Mouse (Mus musculus): ENCODE measurements around the gene Aco1. TPM values are rescaled to one million over a fixed set of nuclear protein-coding genes. Genes with fewer than 3 reads are reported as not detected.

The Aco1 gene
- polyA plus RNA-seq, 1 experiment from 2014 or later = 41.1 TPM

DNA sequence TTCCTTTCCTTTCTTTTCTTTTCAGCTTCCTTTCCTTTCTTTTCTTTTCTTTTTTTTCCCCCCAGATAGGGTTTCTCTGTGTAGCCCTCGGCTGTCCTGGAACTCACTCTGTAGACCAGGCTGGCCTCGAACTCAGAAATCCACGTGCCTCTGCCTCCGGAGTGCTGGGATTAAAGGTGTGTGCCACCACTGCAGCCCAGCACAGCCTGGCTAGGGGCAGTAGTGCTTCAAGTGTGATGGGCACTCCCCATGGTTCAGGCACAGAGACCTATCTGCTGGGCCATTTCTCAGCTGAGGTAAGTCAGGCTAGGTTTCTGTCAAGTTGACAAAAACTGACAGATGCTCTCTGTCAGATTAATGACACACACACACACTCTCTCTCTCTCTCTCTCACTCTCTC, 100.1 kb downstream of the Aco1 start:
- WGBS (ENCODE audit: insufficient replicate concordance) = 87% methylated on average over 4 of the region's 4 CpGs

GRCm38 (mm10) chr4:40244035-40244434, 101.2 kb downstream of the Aco1 start:
- H3K9me3 ChIP-seq (ENCODE audit: low read length) = no peaks in the 10 kb centered on the region
- H3K4me1 ChIP-seq (ENCODE audit: insufficient read depth) = no peaks in the 10 kb centered on the region
- no peak overlapping the region for H3K27ac ChIP-seq (ENCODE audit: low read depth)
- no peak for ATAC-seq
- H3K36me3 ChIP-seq (replicated peaks; ENCODE audit: insufficient read depth, low read length) = no peaks in the 10 kb centered on the region
- TF ChIP-seq EP300 (IDR thresholded peaks at IDR 0.05; ENCODE audit: low read depth) (no peak), CTCF (IDR thresholded peaks at IDR 0.05; ENCODE audit: low read depth) (no peak)
- no peak overlapping the region for H3K4me2 ChIP-seq (ENCODE audit: low read depth, low read length)
- H3K27me3 ChIP-seq (ENCODE audit: insufficient read depth, low read length) = no peaks in the 10 kb centered on the region
- no peak for DNase-seq
- no peak overlapping the region for H3K4me3 ChIP-seq (ENCODE audit: low read depth, low read length)
- 29% methylated on average over 8 of the region's 8 CpGs for WGBS (ENCODE audit: insufficient replicate concordance)
- no peak overlapping the region for H3K9ac ChIP-seq (replicated peaks)

More for the DNA sequence above, 100.1 kb downstream of the Aco1 start:
- Histone ChIP-seq H3K9ac (replicated peaks) (no peak overlapping the region), H3K36me3 (replicated peaks; ENCODE audit: insufficient read depth, low read length) (no peaks in the 10 kb centered on the region), H3K27me3 (ENCODE audit: insufficient read depth, low read length) (no peaks in the 10 kb centered on the region), H3K27ac (ENCODE audit: low read depth) (no peak overlapping the region), H3K4me2 (ENCODE audit: low read depth, low read length) (no peak overlapping the region), H3K9me3 (ENCODE audit: low read length) (no peaks in the 10 kb centered on the region), H3K4me3 (ENCODE audit: low read depth, low read length) (no peak overlapping the region), H3K4me1 (ENCODE audit: insufficient read depth) (peaks cover 3% of the 10 kb centered on the region)
- TF ChIP-seq EP300 (IDR thresholded peaks at IDR 0.05; ENCODE audit: low read depth) = no peak
- DNase-seq (no peak), ATAC-seq (no peak)

Other genes with a start within 250 kb of the Aco1 start
- 8.2 and 9.3 TPM in 2 replicates for gene Ddx58, start 96.7 kb downstream of the Aco1 start, polyA plus RNA-seq (2015; fragmentation: Nextera tagmentation; extraction: Ambion mirVana)
- 35.8 and 39.2 TPM in 2 replicates for gene Smim27, start 126.5 kb downstream of the Aco1 start, polyA plus RNA-seq (2015; fragmentation: Nextera tagmentation; extraction: Ambion mirVana)
- 10.4 and 12.0 TPM in 2 replicates for gene Topors, start 126.8 kb downstream of the Aco1 start, polyA plus RNA-seq (2015; fragmentation: Nextera tagmentation; extraction: Ambion mirVana)
- 294 and 307 TPM in 2 replicates for gene Ndufb6, start 136.3 kb downstream of the Aco1 start, polyA plus RNA-seq (2015; fragmentation: Nextera tagmentation; extraction: Ambion mirVana)